Mouse (Mus musculus) heart, embryonic 16.5 days (tissue): ENCODE data around the gene Dync1li1. TPM values are rescaled to one million over a fixed set of nuclear protein-coding genes. Genes with fewer than 3 reads are reported as not detected.

Experiments used
- ATAC-seq: fragments of 200-750 bp; cut with Nextera tagmentation; replicated peaks from 2 replicates; pipeline ENCODE4 v1.8.0; 2017; ENCODE audit warnings: moderate number of reproducible peaks; ENCODE audit not compliant: insufficient read depth, low FRiP score; ENCODE audit errors: extremely low read depth
- H3K27ac ChIP-seq: fragments of 300-500 bp; sonication (generic); 2 replicates; pipeline ENCODE4 v1.5.1; 2014; ENCODE audit warnings: mild to moderate bottlenecking, low read length, control low read depth, moderate library complexity
- H3K27me3 ChIP-seq: fragments of 300-500 bp; sonication (generic); 2 replicates; pipeline ENCODE4 v1.6.1; 2014; ENCODE audit warnings: low read length, mixed read lengths; ENCODE audit not compliant: control insufficient read depth, insufficient read depth
- H3K36me3 ChIP-seq: fragments of 300-500 bp; sonication (generic); 2 replicates; pipeline ENCODE4 v1.6.1; 2014; ENCODE audit not compliant: control insufficient read depth, insufficient read depth
- H3K4me1 ChIP-seq: fragments of 300-500 bp; sonication (generic); 2 replicates; pipeline ENCODE4 v1.6.1; 2014; ENCODE audit warnings: low read length, mixed read lengths; ENCODE audit not compliant: control insufficient read depth, insufficient read depth
- H3K4me2 ChIP-seq: fragments of 300-500 bp; sonication (generic); 2 replicates; pipeline ENCODE4 v1.6.1; 2014; ENCODE audit warnings: low read depth, mild to moderate bottlenecking, control low read depth, low read length
- H3K4me3 ChIP-seq: fragments of 300-500 bp; sonication (generic); 2 replicates; pipeline ENCODE4 v1.5.1; 2014; ENCODE audit warnings: mild to moderate bottlenecking, control low read depth, low read length
- H3K9ac ChIP-seq: fragments of 300-500 bp; sonication (generic); 2 replicates; pipeline ENCODE4 v1.6.1; 2014; ENCODE audit warnings: low read length, control low read depth
- H3K9me3 ChIP-seq: fragments of 300-500 bp; sonication (generic); replicated peaks from 2 replicates; pipeline ENCODE4 v1.6.1; 2016; ENCODE audit warnings: low read length; ENCODE audit not compliant: control insufficient read depth
- WGBS: fragments of 180-500 bp; shearing (Covaris S2); extraction: QIAGEN DNeasy Blood & Tissue Kit; methylation state at CpG from one replicate; pipeline ENCODE4 v1.1.7; 2014; 5-methylcytosine and 5-hydroxymethylcytosine counted together
- polyA plus RNA-seq: library from polyadenylated mRNA; unstranded; fragments of >200 nt; fragmentation: Nextera tagmentation; extraction: Ambion mirVana; gene quantifications from 2 replicates; pipeline ENCODE4 v1.2.1, GENCODE M21; 2015

Gene Dync1li1
- polyA plus RNA-seq, 1 experiment from 2014 or later = 76.0 TPM

DNA sequence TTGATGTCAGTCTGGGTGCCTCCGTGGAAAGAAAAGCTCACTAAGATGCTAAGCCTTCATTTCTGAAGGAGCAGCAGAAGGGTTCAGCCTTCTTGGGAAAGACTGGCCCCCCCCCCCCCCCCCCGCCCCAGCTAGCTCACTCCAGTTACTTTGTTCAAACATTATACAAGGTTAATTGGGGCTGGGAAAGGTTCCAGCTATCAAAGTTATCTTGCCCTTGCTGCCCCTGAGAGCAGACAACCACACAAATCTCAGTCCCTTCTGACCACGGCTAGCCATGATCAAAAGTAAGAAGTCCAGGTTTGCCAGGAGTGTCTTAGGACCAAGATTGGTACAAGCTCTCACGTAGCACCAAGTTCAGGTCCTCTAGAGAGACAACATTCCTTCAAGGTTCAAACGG is 19.6 kb upstream of the Dync1li1 start:
- 49% methylated on average over 5 of the region's 5 CpGs for WGBS
- Histone ChIP-seq H3K9me3 (no peaks in the 10 kb centered on the region), H3K4me1 (peaks cover 34% of the 10 kb centered on the region), H3K36me3 (no peaks in the 10 kb centered on the region), H3K27ac (peak overlapping the region; percentile 96), H3K4me3 (no peak overlapping the region), H3K27me3 (no peaks in the 10 kb centered on the region), H3K9ac (no peak overlapping the region), H3K4me2 (no peak overlapping the region)
- ATAC-seq = no peak

GRCm38 (mm10) chr9:114671946-114672345 is 16.6 kb upstream of the Dync1li1 start:
- 68% methylated on average over 1 of the region's 1 CpGs for WGBS
- peak overlapping the region; percentile 87; the same call in 1 of the 2 replicates for H3K27ac ChIP-seq

GRCm38 (mm10) chr9:114672703-114673561 is 15.7 kb upstream of the Dync1li1 start:
- 3% methylated on average over 24 of the region's 24 CpGs for WGBS
- Histone ChIP-seq H3K36me3 (no peaks in the 10 kb centered on the region), H3K27ac (peak overlapping the region; percentile 87), H3K27me3 (no peaks in the 10 kb centered on the region), H3K9ac (peak overlapping the region; percentile 74), H3K4me3 (peak overlapping the region; percentile 54), H3K4me1 (peaks cover 17% of the 10 kb centered on the region), H3K9me3 (no peaks in the 10 kb centered on the region), H3K4me2 (peak overlapping the region; percentile 83)
- ATAC-seq = peak; percentile 37

More at GRCm38 (mm10) chr9:114671946-114672345, 16.6 kb upstream of the Dync1li1 start:
- no peaks in the 10 kb centered on the region for H3K36me3 ChIP-seq
- no peaks in the 10 kb centered on the region for H3K9me3 ChIP-seq
- H3K4me3 ChIP-seq = no peak overlapping the region
- H3K27me3 ChIP-seq = no peaks in the 10 kb centered on the region
- no peak overlapping the region for H3K4me2 ChIP-seq
- H3K9ac ChIP-seq = no peak overlapping the region
- H3K4me1 ChIP-seq = peaks cover 27% of the 10 kb centered on the region
- ATAC-seq = no peak

DNA sequence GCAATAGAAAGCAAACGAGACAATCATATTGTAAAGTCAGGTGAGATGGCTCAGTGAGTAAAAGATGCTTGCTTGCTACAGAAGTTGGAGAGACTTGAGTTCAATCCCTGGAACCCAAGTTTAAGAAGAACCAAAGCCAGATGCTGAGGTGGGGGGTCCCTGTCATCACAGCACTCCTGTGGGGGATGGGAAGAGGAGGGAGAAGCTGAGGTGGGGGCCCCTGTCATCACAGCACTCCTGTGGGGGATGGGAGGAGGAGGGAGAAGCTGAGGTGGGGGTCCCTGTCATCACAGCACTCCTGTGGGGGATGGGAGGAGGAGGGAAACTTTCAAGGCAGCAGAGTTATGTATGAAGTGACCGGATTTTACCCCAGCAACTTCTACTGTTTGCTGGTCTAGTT is 15.0 kb upstream of the Dync1li1 start:
- Histone ChIP-seq H3K27me3 (no peaks in the 10 kb centered on the region), H3K9ac (peak overlapping the region; percentile 74; the same call in 1 of the 2 replicates), H3K36me3 (no peaks in the 10 kb centered on the region), H3K4me3 (no peak overlapping the region; the same call in 1 of the 2 replicates), H3K27ac (peak overlapping the region; percentile 87; the same call in 1 of the 2 replicates), H3K9me3 (no peaks in the 10 kb centered on the region), H3K4me2 (peak overlapping the region; percentile 83), H3K4me1 (peaks cover 13% of the 10 kb centered on the region)
- ATAC-seq = no peak
- 47% methylated on average over 2 of the region's 2 CpGs for WGBS

- 78% methylated on average over 5 of the region's 5 CpGs for WGBS
- H3K9ac ChIP-seq = no peak overlapping the region
These were observed 10.0 kb upstream of the Dync1li1 start for GRCm38 (mm10) chr9:114678576-114678975.

GRCm38 (mm10) chr9:114679944-114680343 is 8.6 kb upstream of the Dync1li1 start:
- Histone ChIP-seq H3K4me2 (no peak overlapping the region), H3K9me3 (no peaks in the 10 kb centered on the region), H3K27me3 (no peaks in the 10 kb centered on the region), H3K36me3 (no peaks in the 10 kb centered on the region), H3K4me3 (no peak overlapping the region), H3K27ac (no peak overlapping the region), H3K9ac (no peak overlapping the region), H3K4me1 (no peaks in the 10 kb centered on the region)
- ATAC-seq = no peak
- 77% methylated on average over 5 of the region's 5 CpGs for WGBS

More at GRCm38 (mm10) chr9:114678576-114678975, 10.0 kb upstream of the Dync1li1 start:
- Histone ChIP-seq H3K4me2 (no peak overlapping the region), H3K4me3 (no peak overlapping the region), H3K9me3 (no peaks in the 10 kb centered on the region), H3K36me3 (no peaks in the 10 kb centered on the region), H3K27ac (no peak overlapping the region), H3K27me3 (no peaks in the 10 kb centered on the region), H3K4me1 (peaks cover 2% of the 10 kb centered on the region)
- ATAC-seq = no peak

DNA sequence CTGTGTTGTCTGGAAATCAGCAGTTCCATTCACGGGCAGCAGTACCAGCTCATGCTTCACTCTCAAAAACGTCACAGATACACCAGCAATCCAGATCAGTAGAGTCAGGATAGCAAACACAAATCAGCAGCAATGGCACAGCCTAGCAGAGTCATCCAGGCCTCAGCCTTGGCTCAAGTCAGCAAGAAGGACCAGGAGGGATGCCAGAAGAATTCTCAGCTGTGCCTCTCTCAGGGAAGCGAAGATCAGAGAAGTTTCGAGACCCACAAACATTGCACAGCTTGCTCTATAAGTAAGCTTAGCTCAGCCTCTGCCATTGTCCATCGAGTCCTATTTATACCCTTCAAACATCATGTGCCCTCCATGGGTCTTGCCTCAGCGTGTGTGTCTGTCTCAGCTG is 8.1 kb upstream of the Dync1li1 start:
- ATAC-seq = no peak
- Histone ChIP-seq H3K9ac (no peak overlapping the region), H3K4me2 (no peak overlapping the region), H3K4me3 (no peak overlapping the region), H3K36me3 (no peaks in the 10 kb centered on the region), H3K9me3 (no peaks in the 10 kb centered on the region), H3K4me1 (no peaks in the 10 kb centered on the region), H3K27ac (no peak overlapping the region), H3K27me3 (no peaks in the 10 kb centered on the region)
- 62% methylated on average over 6 of the region's 6 CpGs for WGBS

DNA sequence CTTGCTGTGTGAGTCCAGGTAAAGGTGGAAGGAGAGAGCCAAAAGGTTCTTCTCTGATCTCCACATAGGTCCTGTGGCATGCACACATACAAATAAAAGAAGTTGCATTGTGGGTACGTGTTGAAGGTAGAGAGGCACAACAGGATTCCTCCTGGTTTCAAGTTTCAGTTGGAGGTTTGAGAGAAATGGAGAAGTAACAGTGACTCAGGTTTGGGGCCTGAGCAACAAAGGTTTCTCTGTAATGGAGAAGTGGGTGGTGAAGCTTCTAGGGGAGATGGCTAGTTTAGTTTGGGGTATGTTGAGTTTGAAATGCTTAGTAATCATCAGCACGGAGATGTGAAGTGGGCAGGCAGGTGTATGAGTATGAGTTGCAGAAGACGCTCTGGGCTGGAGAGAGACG is 6.4 kb upstream of the Dync1li1 start:
- Histone ChIP-seq H3K4me1 (no peaks in the 10 kb centered on the region), H3K36me3 (no peaks in the 10 kb centered on the region), H3K27ac (no peak overlapping the region), H3K9ac (no peak overlapping the region), H3K4me2 (no peak overlapping the region), H3K27me3 (no peaks in the 10 kb centered on the region), H3K4me3 (no peak overlapping the region), H3K9me3 (no peaks in the 10 kb centered on the region)
- ATAC-seq = no peak
- WGBS = 74% methylated on average over 4 of the region's 4 CpGs

DNA sequence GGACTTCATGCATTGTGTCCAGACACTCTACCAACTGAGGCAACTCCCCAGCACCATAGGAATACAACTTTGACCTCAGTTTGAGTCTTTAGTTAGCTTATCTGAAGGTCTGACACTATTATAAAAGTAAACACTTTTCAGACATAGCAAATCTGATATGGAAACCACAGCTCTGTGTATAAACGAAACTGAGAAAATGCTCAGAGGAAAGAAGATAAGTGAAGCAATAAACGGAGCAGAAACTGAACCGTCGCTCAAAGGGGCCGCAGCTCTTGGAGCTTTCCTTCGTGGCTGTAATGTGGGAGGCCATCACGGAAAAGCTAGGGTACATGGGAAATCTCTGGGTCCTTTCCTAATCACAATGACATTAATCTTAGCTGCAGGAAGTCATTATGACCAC is 2.3 kb upstream of the Dync1li1 start:
- WGBS = 86% methylated on average over 7 of the region's 7 CpGs
- Histone ChIP-seq H3K9me3 (no peaks in the 10 kb centered on the region), H3K27ac (no peak overlapping the region)

More for the DNA sequence above, 2.3 kb upstream of the Dync1li1 start:
- Histone ChIP-seq H3K9ac (no peak overlapping the region), H3K4me2 (no peak overlapping the region), H3K36me3 (peaks cover 2% of the 10 kb centered on the region; the same call in 1 of the 2 replicates), H3K4me3 (no peak overlapping the region), H3K27me3 (no peaks in the 10 kb centered on the region), H3K4me1 (peaks cover 21% of the 10 kb centered on the region)
- ATAC-seq = no peak
